Mouse (Mus musculus) gastrocnemius, adult 2 months (tissue): ENCODE measurements around the gene Lrba. TPM values are rescaled to one million over a fixed set of nuclear protein-coding genes. Genes with fewer than 3 reads are reported as not detected.

Experiments used
- DNase-seq: peaks from one replicate; pipeline ENCODE4 v3.0.0; 2022
- H3K27ac ChIP-seq: fragments of 200-600 bp; 2 replicates; pipeline ENCODE4 v1.8.1; 2022; ENCODE audit warnings: mild to moderate bottlenecking
- H3K4me3 ChIP-seq: fragments of 200-600 bp; 2 replicates; pipeline ENCODE4 v1.8.1; 2022; ENCODE audit warnings: mild to moderate bottlenecking, moderate library complexity
- CTCF ChIP-seq: fragments of 200-600 bp; IDR thresholded peaks from 2 replicates; pipeline ENCODE4 v1.8.1; 2022; ENCODE audit warnings: antibody characterized with exemption, mild to moderate bottlenecking, moderate library complexity
- intact Hi-C: fragments of 180-260 bp; cut with DNase I; formaldehyde crosslinking; loops from one replicate; pipeline ENCODE4 v1.15.1; 2025
- total RNA-seq, 2 experiments: library from RNA; stranded (reverse); gene quantifications; 2 replicates each; pipeline ENCODE4 v1.2.3; 2021

Lrba gene
- total RNA-seq, 2 experiments from 2014 or later: 24.1 to 28.3 TPM

- no peak overlapping the region for H3K4me3 ChIP-seq
- DNase-seq: no peak
- H3K27ac ChIP-seq: no peak overlapping the region
- intact Hi-C loops: no loop called here
- TF ChIP-seq CTCF: no peak
Measured at GRCm38 (mm10) chr3:86745769-86746512, 521.5 kb downstream of the Lrba start.

- DNase-seq: no peak
- Histone ChIP-seq H3K27ac (no peak overlapping the region), H3K4me3 (no peak overlapping the region)
- intact Hi-C loops: no loop called here
- no peak for TF ChIP-seq CTCF
Measured at GRCm38 (mm10) chr3:86750652-86751051, 526.2 kb downstream of the Lrba start.

DNA sequence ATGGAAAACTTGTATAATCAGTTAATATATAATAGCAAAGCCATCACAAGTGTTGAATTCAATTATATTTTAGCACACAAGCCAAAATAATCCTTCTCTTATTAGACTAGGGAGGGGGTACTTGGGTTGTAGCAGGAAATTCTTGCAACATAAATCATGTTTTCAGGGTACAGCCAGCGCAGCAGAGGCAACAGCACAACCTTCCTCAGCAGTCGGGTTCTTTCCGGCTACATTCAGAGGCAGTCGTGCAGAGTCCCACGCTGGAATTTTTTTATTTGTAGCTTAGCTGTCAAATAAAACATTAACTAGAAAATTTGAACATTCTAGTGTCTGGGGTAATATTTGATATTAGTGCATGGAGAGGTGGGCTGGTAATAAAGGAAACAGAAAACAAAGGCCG is 529.7 kb downstream of the Lrba start:
- no peak overlapping the region for H3K4me3 ChIP-seq
- no peak for TF ChIP-seq CTCF
- H3K27ac ChIP-seq: no peak overlapping the region
- DNase-seq: no peak
- intact Hi-C loops: no loop called here

GRCm38 (mm10) chr3:86754595-86755557 is 530.4 kb downstream of the Lrba start:
- H3K27ac ChIP-seq: no peak overlapping the region
- intact Hi-C loops: no loop called here
- no peak for DNase-seq
- no peak overlapping the region for H3K4me3 ChIP-seq
- no peak for TF ChIP-seq CTCF

DNA sequence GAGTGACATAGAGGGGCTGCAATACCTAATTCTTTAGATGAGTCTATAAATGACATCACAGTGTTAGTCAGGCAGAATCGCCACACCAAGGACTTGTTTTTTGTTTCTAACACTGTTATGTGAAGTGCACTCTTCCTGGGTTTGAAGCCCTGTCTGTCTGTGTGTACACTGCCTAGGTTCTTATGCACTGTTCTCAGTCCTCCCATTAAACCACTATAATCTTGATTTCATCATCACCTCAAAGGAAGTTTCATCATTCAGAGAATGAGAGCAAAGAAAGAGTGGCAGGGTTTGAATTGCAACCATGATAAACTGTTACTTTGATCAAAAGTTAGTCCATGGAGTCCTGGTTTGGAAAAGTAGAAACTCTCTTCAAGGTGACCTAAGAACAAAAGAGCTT is 532.1 kb downstream of the Lrba start:
- intact Hi-C loops: no loop called here
- no peak for DNase-seq
- TF ChIP-seq CTCF: no peak
- Histone ChIP-seq H3K27ac (no peak overlapping the region), H3K4me3 (no peak overlapping the region)

- peak overlapping the region; percentile 61 for H3K4me3 ChIP-seq
- intact Hi-C loops: no loop called here
- no peak for DNase-seq
Measured at GRCm38 (mm10) chr3:86758727-86759126, 534.2 kb downstream of the Lrba start.

GRCm38 (mm10) chr3:86759383-86759782 is 534.9 kb downstream of the Lrba start:
- H3K27ac ChIP-seq: peak overlapping the region; percentile 73
- TF ChIP-seq CTCF: no peak
- intact Hi-C loops: no loop called here
- no peak for DNase-seq
- peak overlapping the region; percentile 61; the same call in 1 of the 2 replicates for H3K4me3 ChIP-seq

More at GRCm38 (mm10) chr3:86758727-86759126, 534.2 kb downstream of the Lrba start:
- H3K27ac ChIP-seq: peak overlapping the region; percentile 73
- TF ChIP-seq CTCF: no peak

GRCm38 (mm10) chr3:86759834-86760233 is 535.4 kb downstream of the Lrba start:
- intact Hi-C loops: loop anchor here (10.0 kb wide), 1 partner anchor 435 kb away; no protein-coding TSS in a partner anchor
- Histone ChIP-seq H3K27ac (0 out of 2 replicates have a peak overlapping the region, but pooled peaks have one; percentile 20), H3K4me3 (no peak overlapping the region)
- TF ChIP-seq CTCF: no peak
- DNase-seq: no peak

DNA sequence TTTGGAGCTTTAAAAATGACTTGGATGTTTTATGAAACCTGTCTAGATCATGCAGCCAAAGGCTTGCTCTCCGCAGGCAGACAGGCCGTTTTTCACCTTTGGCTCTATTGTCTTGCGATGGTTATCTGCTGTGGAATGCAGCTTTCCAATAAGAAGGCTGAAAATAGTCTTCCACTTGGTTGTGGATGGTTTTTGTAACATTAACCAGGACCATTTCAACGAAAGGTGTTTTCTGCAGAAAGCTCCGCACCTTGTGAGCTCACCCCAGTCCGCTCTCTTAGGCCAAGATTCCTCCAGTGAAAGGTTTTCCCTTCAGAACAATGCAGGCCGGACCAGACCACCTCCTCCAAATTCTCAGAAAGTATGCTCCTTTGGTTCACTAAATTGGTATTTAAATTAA is 536.0 kb downstream of the Lrba start:
- intact Hi-C loops: loop anchor here (10.0 kb wide), 1 partner anchor 436 kb away; no protein-coding TSS in a partner anchor
- Histone ChIP-seq H3K4me3 (no peak overlapping the region), H3K27ac (no peak overlapping the region)
- DNase-seq: no peak
- TF ChIP-seq CTCF: no peak

- intact Hi-C loops: loop anchor here (10.0 kb wide), 1 partner anchor 437 kb away; no protein-coding TSS in a partner anchor
- TF ChIP-seq CTCF: peak; percentile 91; the same call in 1 of the 2 replicates
- Histone ChIP-seq H3K27ac (no peak overlapping the region), H3K4me3 (no peak overlapping the region)
- peak; percentile 58 for DNase-seq
Measured at GRCm38 (mm10) chr3:86761095-86762035, 536.9 kb downstream of the Lrba start.

DNA sequence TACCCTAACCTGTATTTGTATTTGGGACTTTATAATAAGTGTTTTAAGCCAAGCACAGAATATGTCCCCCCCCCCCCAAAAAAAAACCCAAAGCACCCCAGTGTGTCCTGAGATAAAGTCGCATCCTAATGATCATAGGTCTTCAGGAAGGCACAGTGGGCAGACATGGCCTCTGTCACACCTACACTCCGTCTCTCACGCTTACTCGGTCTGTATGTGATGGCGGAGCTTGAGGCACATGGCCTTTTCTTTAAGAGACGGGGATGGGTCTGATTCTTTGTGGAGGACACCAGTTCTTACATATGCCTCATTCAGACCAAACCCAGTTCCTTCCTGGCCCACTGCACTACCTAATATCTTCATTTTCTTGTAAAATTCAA is 537.5 kb downstream of the Lrba start:
- H3K4me3 ChIP-seq: no peak overlapping the region
- no peak for DNase-seq
- H3K27ac ChIP-seq: no peak overlapping the region
- TF ChIP-seq CTCF: no peak
- intact Hi-C loops: loop anchor here (10.0 kb wide), 1 partner anchor 437 kb away; no protein-coding TSS in a partner anchor

DNA sequence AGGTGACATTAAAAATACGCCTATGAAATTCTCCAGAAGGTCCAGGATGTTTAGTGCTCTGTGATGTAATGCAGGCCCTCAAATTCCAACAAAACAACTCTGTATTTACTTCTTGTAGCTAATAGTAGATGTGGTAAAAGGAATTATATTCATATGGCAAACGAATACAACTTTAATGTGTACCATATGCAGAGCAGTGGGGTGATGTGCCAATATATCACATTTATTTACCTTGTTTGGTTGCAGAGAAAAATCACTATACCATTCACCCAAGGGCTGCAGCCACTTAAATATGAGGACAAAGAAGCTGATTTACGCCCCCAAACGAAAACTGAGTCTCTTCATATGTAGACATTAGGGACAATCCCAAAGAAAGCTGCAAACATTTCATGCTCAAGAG is 538.0 kb downstream of the Lrba start:
- intact Hi-C loops: loop anchor here (10.0 kb wide), 1 partner anchor 438 kb away; no protein-coding TSS in a partner anchor
- TF ChIP-seq CTCF: no peak
- Histone ChIP-seq H3K27ac (no peak overlapping the region), H3K4me3 (no peak overlapping the region)
- DNase-seq: no peak
